Mouse (Mus musculus) A20 (cell line): ENCODE measurements around the gene Sgsm3.

Experiments used
- DNase-seq: peaks from one replicate; pipeline ENCODE4 v3.0.0-alpha.2; 2011; ENCODE audit warnings: low read depth, low spot score

Sgsm3 gene

DNA sequence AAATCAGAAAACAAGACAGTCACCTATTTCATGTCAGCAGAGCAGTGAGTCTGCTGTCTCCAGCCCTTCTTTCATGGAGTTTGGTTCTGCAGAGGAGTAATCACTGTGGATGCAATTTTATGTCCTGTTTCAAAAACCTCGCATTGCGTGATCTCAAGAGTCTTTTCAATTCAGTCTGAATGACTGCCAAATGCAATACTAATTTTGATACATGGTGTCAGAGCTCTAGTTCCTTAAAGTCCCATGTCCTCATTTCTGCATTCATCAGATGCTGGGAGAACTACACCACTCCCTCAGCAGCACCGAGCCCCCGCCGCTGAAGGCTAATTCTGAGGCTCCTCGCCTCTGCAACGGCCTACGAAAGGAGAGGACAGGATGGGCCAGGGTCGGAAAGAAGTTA is 46.3 kb downstream of the Sgsm3 start:
- DNase-seq = no peak

DNA sequence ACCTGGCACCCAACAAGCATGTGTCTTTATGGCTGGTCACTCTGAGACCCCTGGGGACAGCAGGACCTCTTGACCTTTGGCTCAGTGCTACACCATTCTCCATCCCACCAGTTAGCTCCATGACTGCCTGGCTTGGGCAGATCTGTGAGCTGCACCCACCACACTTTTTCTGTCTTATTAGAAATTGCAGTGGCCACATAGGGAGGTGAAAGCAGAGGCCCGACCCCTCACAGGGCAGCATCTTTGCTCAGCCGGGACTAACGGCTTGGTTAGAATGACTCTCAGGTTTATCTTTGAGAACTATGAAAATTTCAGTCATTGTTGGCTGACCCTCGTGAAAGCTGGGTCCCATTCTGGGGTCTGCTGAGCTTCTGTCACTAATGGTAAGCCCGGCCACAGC is 49.3 kb downstream of the Sgsm3 start:
- DNase-seq = no peak

DNA sequence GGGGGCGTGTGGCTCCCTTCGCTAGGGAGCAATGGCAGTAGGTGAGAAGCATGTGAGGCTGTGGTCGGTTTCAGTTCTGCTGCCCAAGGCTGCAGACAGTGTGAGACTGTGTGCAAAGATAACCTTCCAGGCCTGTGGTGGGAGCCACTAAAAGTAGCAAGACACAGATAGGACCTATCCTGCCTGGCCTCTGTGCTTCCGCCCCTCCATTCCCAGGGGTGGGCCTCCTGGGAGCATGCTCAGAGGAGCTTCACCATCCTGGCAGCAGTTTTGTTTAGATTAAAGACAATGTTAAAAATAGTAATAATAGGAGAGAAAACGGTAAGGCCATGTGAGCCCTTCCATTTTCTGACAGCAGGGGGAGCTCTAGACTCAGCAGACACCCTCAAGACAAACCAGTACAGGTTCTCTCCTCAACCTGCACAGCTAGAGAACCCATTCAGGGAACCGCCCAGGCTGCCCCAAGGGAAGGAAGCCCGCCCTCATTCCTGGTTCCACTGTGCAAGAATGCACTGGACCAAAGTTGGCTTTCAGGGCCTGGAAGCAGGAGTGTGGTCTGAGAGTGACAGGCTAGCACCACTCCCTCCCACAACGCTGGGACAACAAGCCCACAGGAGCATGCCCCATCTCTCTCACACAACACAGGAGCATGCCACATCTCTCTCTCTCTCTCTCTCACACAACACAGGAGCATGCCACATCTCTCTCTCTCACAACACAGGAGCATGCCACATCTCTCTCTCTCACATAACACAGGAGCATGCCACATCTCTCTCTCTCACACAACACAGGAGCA is 50.0 kb downstream of the Sgsm3 start:
- peak; percentile 87 for DNase-seq

DNA sequence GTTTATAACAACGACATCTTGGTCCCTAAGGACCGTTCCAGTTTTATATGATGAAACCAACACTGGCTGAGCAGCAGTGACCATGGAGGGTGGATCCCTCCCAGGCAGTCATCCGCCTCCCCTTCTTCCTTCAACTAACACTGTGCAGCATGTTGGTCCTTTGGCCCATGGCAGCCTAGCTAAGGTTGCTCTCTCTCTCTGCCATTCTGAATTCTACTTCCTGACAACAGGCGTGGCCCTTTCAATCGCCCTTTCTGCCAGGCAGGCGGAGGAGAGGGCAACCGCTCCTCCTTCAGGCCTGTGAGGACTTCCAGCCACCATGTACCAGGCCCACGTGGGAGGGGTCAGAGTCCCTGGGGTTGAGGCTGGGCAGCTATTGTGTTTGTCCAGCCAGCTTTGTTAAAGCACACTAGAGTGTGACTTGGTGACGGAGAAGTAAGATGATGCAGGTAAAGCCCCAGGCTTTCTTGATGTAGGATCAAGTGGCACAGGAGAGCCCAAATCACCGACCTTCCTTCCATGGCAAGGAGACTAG is 53.4 kb downstream of the Sgsm3 start:
- no peak for DNase-seq

DNA sequence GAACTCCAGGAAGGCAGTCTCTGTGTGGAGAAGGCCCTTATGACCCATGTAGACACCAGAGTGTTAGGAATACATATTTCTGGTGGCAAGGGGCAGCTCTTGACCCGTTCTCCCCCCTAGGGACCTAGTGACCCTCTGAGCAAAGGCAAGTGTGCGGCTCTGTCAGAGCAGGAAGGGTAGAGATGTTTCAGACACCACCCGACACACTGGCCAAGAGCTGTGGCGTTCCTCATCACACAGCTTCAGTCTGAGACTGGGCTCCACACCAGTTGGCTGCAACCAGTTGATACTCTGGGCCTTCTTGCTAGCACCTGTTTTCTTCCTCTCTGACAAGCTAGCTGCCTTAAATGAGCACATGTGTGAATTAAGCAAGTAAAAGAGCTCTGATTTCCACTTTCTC is 54.0 kb downstream of the Sgsm3 start:
- DNase-seq = peak; percentile 20

DNA sequence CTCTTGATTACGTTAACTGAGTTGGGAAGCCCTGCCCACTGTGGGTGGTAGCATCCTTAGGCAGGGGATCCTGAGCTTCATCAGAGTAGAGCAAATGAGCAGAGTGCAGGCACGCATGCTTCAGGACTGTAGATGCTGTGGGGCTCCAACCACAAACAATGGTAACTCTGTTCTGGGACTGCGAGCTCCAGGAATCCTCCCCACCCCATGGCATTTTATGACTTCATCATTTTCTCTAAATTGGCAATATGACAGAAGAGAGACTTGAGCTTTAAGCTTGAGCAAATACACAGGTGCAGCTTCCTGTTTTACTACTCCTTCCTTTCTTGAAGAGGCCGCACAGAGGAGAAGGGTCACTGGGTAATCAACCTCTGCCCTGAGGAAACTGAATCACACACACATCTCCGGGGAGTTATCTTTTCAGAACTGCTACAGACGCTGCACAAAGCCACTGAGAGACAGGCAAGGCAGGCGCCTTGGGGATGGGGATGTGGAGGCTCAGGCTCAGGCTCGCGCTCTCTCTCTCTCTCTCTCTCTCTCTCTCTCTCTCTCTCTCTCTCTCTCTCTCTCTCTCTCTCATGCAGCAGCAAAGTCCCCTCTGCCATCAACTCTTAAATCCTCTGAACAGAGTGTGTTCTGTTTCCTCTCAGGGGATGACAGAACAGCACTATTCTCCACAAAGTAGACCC is 55.5 kb downstream of the Sgsm3 start:
- DNase-seq = peak; percentile 82

DNA sequence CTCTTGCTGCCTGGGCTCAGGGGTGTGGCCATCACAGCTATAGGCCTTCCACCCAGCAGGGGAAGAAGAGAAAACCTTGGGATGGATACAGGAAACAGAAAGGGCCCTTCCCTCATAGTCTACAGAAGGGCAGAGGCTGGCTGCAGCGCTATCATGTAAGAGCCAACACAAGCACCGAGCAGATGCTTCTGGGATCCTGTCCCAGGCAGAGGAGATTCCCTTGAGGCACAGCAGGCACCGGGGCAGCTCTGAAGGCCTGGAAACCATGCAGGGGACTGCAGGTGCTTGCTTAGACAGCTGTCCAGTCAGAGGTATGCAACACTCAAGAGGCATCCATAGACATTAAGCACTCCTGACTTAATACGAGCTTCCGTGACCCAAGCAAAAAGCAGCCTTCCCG is 56.6 kb downstream of the Sgsm3 start:
- no peak for DNase-seq

DNA sequence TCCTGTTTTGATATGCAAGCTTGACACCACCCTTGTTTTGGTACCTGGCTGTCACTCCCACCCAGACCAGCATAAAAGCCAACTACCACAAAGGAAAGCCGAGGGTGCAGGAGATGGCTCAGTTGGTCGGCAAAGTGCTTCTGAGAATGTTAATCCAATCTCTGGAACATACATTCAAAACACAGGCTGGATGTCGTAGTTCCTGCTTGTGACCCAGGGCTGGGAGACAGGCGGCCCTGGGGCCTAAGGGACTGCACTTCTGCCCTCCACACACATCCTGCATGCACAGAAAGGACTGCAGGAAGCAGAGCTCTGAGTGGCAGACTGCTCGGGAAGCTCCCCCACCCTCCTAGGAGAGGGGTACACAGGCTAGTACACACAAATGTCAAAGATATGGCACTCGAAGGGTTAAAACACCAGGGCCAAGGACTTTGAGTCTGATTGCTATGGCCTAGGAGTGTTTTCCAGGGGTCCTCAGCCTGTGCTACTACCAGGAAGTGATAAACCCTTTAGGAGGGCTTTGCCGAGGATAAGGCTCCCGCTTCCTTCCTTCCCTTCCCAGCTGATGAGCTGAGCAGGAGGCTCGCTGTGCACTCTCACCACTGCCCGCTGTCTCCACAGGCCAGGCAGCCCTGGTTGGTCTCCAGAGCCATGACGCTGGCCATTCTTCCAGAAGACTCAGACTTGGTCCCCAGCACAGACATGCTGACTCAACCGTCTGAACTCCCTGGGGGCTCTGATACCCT is 58.0 kb downstream of the Sgsm3 start:
- no peak for DNase-seq

DNA sequence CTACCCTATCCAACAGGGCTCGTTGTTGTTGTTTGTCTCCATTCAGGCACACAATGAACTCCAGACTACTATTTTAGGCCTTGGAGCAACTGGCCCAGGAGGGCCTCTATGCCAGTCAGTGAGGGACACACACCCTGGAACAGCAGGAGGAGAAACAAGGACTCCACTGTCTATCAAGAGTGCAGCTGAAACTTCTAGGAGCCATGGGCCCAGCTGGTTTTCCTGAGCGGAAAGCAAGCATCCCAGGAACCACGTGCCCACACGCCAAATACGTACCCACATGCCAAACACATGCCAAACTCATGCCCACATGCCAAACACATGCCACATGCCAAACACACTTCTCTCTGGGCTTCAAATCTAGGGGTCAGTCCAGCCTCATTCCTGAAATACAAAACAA is 60.9 kb downstream of the Sgsm3 start:
- DNase-seq = no peak

DNA sequence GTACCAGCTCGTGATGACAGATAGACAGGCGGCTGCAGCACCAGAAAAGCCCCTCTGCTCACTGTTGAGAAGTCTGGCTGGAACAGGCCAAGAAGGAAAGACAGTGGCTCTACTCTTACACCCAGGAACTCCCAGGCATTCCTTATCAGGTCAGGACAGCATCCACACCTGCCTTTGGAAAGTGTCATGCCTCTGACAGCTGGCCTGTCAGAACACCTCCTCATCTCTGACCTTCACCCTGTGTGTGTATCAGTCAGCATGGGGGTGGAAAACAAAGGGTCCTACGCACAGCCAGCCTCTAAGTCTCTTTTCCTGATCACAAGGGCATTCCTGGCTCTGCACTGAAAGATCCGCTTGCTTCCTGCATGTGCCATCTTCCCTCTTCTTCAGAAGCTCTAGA is 64.2 kb downstream of the Sgsm3 start:
- DNase-seq = no peak

DNA sequence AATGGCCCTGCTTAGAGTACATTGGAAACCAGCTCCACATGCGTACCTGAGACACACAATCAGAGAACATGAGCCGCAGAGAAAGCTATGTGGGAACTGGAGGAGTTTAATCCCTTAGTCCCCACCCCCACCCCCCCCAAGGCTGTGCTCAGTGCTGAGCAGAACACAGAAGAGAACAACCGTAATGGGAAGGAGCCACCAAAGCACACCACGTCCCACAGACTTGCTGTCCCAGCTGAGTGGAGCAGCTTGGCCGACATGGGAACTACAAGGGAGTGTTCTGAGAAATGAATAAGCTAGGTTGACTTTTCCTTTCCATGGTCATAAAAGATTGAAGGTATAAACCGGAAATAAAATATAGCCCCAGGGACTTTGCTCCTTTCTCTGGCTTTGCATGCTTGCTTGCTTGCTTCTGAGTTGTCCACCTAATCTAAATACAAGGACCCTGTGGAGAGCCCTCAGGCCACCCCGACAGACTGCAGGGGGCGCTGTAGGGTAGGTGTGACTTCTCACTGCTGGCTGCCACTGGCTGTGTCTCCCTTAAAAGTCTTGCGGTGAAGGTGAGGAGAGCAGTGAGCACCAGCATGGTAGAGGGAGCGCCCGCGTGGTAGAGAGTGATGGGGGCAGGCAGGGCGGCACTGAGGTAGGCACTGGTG is 64.8 kb downstream of the Sgsm3 start:
- peak; percentile 49 for DNase-seq

DNA sequence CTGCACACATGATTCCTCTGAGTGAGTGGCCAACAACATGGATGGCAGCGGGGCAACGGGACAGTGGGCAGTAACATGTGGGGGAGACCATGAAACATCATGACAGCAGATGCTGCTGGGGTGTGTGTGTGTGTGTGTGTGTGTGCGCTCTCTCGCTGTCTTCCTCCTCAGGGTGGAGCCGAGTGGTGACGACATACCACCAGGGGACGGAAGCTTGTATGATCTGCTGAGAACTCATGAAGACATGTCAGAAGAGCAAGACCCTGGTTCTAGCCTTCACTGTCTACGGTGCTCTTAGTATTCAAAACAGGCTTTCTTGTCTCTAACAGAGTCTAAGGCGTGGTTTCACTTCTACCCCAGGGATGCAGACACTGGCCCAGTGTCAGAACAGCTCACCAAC is 66.9 kb downstream of the Sgsm3 start:
- peak; percentile 80 for DNase-seq

DNA sequence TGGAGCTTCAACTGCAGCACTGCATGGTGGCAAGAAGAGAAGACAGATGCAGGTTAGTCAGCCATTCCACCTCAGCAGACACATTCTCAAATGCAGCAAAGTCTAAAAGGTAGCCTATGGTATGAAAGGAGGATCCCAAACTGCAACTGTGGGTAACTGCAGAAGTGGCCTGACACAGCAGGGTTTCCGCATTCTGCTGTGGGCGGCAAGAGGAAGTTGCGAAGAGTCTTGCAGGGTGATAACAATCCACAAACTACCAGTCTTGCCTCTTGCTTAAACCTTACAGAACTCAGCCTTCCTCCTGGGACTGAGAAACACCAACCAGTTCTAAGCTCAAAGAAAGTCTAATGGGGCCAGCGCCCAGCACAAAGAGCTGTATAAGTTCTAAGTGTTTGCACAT is 67.8 kb downstream of the Sgsm3 start:
- peak; percentile 83 for DNase-seq

DNA sequence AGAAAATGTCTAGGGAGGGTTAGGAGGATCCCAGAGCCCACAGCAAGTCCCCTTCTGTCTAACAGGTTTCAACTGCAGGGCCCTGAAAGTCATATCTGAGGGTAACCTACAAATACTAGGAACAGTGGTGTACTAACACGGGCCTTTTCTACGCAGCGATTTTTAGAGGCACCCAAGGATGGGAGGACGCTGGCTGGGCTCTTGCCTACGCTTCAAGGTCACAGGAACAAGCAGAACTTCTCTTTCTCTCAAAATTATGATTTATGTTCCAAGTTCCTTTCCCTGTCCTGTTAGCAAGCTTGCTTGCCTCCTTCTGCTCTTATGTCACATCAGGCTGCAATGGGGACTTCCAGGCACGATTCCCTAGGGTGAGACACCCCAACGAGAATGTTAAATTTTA is 68.5 kb downstream of the Sgsm3 start:
- peak; percentile 43 for DNase-seq

DNA sequence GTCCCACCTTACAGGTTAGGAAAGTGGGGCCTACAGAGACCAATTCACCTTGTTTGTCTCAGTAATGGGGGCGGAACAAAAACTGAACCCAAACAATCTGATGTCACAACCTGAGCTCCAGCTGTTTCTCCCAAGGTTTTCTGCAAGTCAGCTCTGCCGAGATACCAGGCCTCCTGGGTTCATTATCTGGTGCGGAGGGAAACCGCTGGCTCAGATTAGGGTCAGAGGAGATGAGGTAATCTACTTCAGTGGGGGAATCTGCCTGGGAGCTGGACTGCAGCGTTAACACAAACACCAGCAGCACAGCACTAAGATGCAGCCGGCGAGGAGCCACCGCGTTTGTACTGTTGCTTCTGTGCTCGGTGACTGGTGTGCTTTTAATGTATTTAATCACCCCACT is 69.9 kb downstream of the Sgsm3 start:
- DNase-seq = no peak

DNA sequence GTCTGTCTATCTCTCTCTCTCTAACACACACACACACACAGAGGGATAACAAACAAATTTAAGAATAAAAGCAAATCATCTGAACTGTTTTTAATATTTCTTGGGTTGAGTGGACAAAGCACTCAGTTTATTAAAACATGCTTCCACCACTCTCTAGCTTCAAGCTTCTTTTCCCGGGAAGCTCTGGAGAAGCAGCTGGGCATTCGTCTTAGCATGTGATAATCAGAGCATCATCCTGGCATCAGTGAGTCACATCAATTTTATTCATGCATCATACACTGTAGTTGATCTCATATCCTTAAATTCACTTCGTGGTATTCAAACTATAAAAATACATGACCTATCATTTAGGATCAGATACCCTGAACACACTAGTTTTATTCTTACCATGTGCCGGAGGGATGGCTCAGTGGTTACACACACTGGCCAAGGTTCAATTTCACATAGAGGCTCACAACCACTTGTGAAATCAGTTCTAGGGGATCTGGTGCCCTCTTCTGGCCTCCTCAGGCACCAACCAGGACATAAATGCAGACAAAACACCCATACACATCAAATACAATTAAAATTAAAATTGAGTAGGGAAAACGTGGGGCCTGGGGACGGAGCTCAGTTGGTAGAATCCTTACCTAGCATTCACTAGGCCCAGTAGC is 72.0 kb downstream of the Sgsm3 start:
- DNase-seq = peak; percentile 70

DNA sequence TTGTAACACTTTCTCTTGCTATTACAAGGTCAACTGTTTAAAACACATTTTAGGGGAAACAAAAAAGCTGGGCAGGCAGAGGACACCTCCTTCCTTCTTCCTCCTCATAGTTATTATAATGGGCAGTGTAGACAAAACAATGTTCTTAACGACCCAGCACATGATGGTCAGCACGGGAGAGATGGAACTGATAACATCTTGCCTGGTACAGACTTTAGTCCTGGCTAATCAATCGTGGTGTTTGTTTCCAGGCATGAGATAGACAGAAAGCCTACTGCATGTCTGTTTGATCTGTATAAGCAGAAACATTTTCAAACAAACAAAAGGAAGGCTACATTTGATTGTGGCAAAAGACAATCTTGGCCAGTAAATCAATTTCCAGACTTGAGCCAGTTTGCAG is 72.9 kb downstream of the Sgsm3 start:
- no peak for DNase-seq

DNA sequence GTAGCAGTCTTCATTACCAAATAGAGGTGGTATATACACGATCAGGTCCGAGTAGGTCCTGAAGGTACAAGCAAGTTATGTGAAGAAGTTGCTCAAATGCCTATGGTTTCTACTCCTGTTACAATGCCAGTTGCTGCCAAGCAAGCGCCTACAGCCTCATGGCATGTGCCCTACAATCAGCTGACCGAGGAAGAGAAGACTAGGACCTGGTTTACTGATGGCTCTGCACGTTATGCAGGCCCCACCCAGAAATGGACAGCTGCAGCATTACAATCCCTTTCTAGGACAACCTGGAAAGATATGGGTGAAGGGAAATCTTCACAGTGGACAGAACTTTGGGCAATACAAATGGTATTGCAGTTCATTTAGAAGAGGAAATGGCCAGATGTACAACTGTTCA is 74.9 kb downstream of the Sgsm3 start:
- DNase-seq = no peak

DNA sequence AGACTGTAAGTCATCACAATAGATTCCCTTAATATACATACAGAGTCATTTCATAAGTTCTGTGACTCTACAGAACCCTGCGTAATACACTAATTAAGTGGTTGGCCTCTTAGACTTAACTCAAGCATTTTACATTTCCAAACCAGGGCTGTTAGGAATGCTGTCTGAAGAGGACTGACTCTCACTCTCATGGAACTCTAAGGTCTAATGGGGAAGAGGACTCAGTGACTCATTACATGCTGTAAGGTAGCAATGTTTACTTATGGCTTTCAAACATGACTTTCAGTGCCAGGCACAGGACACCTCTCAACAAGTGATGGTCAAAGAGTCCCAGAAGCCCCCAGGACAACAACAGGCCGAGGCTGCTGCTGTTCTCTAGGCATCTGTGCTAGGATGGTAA is 77.9 kb downstream of the Sgsm3 start:
- no peak for DNase-seq

DNA sequence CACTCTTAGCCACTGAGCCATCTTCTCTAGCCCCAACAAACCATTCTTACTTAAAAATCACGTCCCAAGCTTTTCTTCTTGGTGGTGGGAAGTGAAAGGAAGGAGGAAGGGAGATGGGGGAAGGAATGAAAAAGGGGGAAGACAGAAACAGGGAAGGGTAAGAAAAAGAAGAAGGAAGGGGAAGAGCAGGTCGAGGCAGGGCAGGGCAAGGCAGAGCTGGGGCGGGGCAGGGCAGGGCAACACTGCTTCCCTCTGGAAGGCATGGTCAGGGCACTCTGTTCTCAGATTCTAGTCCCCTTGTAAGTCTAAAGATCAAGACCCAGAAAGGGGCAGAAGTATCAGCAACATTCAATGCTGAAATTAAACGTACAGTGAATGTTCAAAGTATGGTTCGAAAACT is 80.2 kb downstream of the Sgsm3 start:
- no peak for DNase-seq

DNA sequence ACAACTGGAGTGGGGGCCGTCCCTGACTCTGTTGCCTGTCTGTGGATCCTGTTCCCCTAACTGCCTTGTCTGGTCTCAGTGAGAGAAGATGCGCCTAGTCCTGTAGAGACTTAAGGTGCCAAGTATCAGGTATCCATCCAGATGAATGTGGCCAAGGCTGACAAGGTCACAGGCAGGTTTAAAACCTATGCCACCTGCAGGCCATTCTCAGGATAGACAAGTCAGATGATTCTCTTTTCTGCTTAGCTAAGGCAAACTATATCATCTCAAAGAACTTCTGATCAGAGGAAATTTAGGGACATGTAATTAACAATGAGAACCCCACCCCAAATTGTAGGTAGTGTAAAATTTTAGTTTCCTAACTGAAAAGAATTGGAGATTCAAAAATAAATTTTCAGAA is 83.4 kb downstream of the Sgsm3 start:
- peak; percentile 36 for DNase-seq
